Mouse (Mus musculus): ENCODE data around the gene Vmn1r70. TPM values are rescaled to one million over a fixed set of nuclear protein-coding genes. Genes with fewer than 3 reads are reported as not detected.

The Vmn1r70 gene
- total RNA-seq (2021): not detected

GRCm38 (mm10) chr7:10631232-10631631 is at the start of gene Vmn1r70:
TSS of gene Vmn1r70 (plus strand) at chr7:10631532.
- DNase-seq (ENCODE audit: low spot score in 2 of 2): no peak
- intact Hi-C loops (cut with DNase I): no loop called here

GRCm38 (mm10) chr7:10613559-10613958 is 17.8 kb upstream of the Vmn1r70 start, which contains the start of gene Vmn1r69:
TSS of gene Vmn1r69 (minus strand) at chr7:10613659.
- intact Hi-C loops (cut with DNase I): no loop called here
- no peak for DNase-seq (ENCODE audit: low spot score in 2 of 2)

Other genes starting within 250 kb of the Vmn1r70 start
- gene Vmn1r67, start 188.2 kb upstream of the Vmn1r70 start, total RNA-seq (2021): not detected
- gene Zik1, start 136.1 kb upstream of the Vmn1r70 start, total RNA-seq (2021): 10 to 100 TPM; 15.5 to 15.9 TPM
- not detected for gene Vmn1r68, start 73.0 kb upstream of the Vmn1r70 start, total RNA-seq (2021)
- gene Vmn1r69, start 17.9 kb upstream of the Vmn1r70 start, total RNA-seq (2021): not detected
- not detected for gene Nlrp4b, start 56.3 kb downstream of the Vmn1r70 start, total RNA-seq (2021)
- gene Vmn1r71, start 122.8 kb downstream of the Vmn1r70 start, total RNA-seq (2021): not detected